Mouse (Mus musculus) heart, adult 11 months (tissue): ENCODE measurements at regions not wholly inside any gene's neighbourhood (a gene's known extent, or its start where the extent isn't known, plus 50 kb on each side); places are given as distances from the start of the nearest gene placed in this dataset.

Experiments
- DNase-seq: peaks from one replicate; pipeline ENCODE4 v3.0.0; 2022

GRCm38 (mm10) chr4:95507141-95507945 lies 50.0 kb upstream of the Fggy start:
- DNase-seq = no peak
